Mouse (Mus musculus): ENCODE measurements around the gene Serpina7. TPM values are rescaled to one million over a fixed set of nuclear protein-coding genes. Genes with fewer than 3 reads are reported as not detected.

Gene Serpina7
- not detected for total RNA-seq (2023)

DNA sequence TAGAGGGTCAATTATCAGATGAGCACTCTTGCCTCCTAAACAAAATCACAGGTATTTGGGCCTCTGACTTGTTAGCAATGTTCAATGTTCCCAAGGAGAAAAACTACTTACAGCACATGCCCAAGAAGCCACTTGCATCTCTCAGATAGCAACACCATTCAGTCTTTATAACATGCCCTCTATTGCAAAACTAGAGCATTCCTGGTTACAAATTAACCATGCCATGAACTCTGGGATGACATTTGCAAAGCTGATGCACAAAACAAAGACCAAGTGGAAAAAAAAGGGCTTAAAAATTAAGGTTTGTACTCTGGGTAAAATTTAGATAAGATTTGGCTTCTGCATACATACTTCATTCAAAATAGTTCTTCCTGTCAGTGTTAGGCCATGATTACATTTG lies at the start of gene Serpina7:
TSS of gene Serpina7 (minus strand) at position 160 of the 400 bp plus-strand sequence.

DNA sequence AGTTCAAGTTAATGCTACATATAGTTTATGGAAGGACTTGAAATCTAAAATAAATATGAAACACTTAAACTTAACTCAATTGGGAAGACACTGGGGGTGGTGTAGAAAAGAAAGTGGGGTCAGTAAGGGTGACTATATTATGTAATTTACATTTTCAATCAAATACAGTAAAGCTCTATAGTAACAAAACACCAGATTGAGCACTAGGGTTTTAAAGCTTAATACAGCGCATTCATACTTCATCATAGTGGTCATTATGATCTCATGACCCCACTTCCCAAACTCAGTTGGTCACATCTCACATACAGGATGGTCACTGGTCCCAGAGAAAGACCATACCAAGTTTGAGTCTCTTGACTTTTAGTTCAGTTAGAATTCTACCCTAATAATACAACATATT lies 907 bp upstream of the Serpina7 start, which contains the start of gene 4930513O06Rik:
TSS of gene 4930513O06Rik (plus strand) at position 301 of the 400 bp plus-strand sequence.

Other genes starting within 250 kb of the Serpina7 start
- not detected for gene Nrk, start 170.8 kb downstream of the Serpina7 start, total RNA-seq (2023)
- not detected for gene 4930513O06Rik, start 1.0 kb upstream of the Serpina7 start, total RNA-seq (2023)
- not detected for gene 4933428M09Rik, start 94.0 kb upstream of the Serpina7 start, total RNA-seq (2023)
- gene Mum1l1, start 124.8 kb upstream of the Serpina7 start, total RNA-seq (2023), result not detected
- not detected for gene Trap1a, start 248.4 kb upstream of the Serpina7 start, total RNA-seq (2023)

Measured in CD4-positive naive resting alpha-beta T cell, adult 57 days (primary cell).